Mouse (Mus musculus): ENCODE data around the gene Taf6l. TPM values are rescaled to one million over a fixed set of nuclear protein-coding genes. Genes with fewer than 3 reads are reported as not detected.
"Not testable (repeated sequence)": the region's sequence is repeated elsewhere in the genome, so short reads cannot be mapped to it uniquely, and the experiment has no call there.

The Taf6l gene
- polyA plus RNA-seq, 1 experiment from 2014 or later: 18.9 TPM

DNA sequence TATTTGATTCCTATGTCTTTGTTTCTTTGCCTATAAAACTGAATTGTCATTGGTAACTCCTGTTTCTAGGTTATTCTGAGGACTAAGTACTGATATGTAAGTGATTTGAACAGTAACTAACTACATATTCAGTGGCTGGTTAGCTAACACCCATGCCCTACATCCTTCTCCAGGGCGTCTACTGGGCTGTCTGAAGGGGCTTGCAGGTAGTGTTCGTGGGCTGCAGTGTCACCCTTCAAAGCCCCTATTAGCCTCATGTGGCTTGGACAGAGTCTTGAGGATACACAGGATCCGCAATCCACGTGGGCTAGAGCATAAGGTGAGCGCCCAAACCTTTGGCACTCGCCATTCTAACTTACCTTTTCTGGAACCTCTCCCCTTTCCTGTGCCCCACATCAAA, 46.6 kb downstream of the Taf6l start:
- no peak overlapping the region for H3K27ac ChIP-seq (ENCODE audit: low read depth)
- no peak overlapping the region for H3K4me2 ChIP-seq (ENCODE audit: low read length)
- no peaks in the 10 kb centered on the region for H3K27me3 ChIP-seq (replicated peaks; ENCODE audit: control insufficient read depth, insufficient read depth, low read length)
- 93% methylated on average over 6 of the region's 6 CpGs for WGBS
- ATAC-seq (replicated peaks; ENCODE audit: low FRiP score, low TSS enrichment, low read depth) (no peak), DNase-seq (ENCODE audit: low spot score) (no peak)
- peaks cover 24% of the 10 kb centered on the region for H3K4me1 ChIP-seq (replicated peaks; ENCODE audit: control insufficient read depth, insufficient read depth, low read length)
- no peak overlapping the region for H3K9ac ChIP-seq (ENCODE audit: low read length)
- peaks cover 49% of the 10 kb centered on the region for H3K36me3 ChIP-seq (ENCODE audit: control insufficient read depth, insufficient read depth, low read length)
- H3K9me3 ChIP-seq (ENCODE audit: control insufficient read depth, low read length): no peaks in the 10 kb centered on the region
- no peak overlapping the region for H3K4me3 ChIP-seq (ENCODE audit: low read depth, low read length)

DNA sequence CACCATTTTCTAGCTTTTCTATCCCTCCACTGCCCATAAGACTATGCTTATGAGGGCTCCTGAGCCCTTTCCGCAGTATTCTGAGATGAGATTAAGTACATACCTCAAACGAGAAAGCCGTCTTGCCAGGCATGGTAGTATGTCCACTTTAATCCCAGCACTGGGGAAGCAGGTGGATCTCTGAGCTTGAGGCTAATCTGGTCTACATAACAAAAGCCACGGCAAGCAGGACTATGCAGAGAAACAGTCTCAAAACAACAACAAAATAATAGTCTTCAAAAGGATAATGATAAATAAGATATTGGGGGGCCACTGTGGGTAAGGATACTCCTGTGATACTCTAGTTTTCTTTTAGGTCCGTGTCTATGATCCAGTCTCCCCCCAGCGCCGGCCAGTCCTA, 47.3 kb downstream of the Taf6l start:
- DNase-seq (ENCODE audit: low spot score) (no peak), ATAC-seq (replicated peaks; ENCODE audit: low FRiP score, low TSS enrichment, low read depth) (no peak)
- 88% methylated on average over 7 of the region's 7 CpGs for WGBS
- H3K4me3 ChIP-seq (ENCODE audit: low read depth, low read length): no peak overlapping the region
- H3K27ac ChIP-seq (ENCODE audit: low read depth): no peak overlapping the region
- H3K27me3 ChIP-seq (replicated peaks; ENCODE audit: control insufficient read depth, insufficient read depth, low read length): no peaks in the 10 kb centered on the region
- peaks cover 24% of the 10 kb centered on the region for H3K4me1 ChIP-seq (replicated peaks; ENCODE audit: control insufficient read depth, insufficient read depth, low read length)
- no peak overlapping the region for H3K4me2 ChIP-seq (ENCODE audit: low read length)
- H3K9ac ChIP-seq (ENCODE audit: low read length): no peak overlapping the region
- peaks cover 42% of the 10 kb centered on the region for H3K36me3 ChIP-seq (ENCODE audit: control insufficient read depth, insufficient read depth, low read length)
- no peaks in the 10 kb centered on the region for H3K9me3 ChIP-seq (ENCODE audit: control insufficient read depth, low read length)

DNA sequence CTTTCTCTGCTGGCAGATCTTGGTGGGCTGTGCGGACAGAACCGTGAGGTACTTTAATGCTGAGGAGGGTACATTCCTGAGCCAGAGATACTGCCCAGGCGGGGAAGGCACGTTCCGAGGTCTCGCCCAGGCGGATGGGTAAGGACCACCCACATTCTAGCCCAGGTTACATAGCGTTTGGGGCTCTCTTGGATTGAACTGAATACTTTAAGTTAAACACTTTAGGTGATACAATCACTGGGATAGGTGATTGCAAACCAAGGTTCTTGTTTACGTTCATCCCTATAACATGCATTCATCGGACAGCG, 50.1 kb downstream of the Taf6l start:
- H3K36me3 ChIP-seq (ENCODE audit: control insufficient read depth, insufficient read depth, low read length): peaks cover 30% of the 10 kb centered on the region
- peak overlapping the region; percentile 78 for H3K9ac ChIP-seq (ENCODE audit: low read length)

DNA sequence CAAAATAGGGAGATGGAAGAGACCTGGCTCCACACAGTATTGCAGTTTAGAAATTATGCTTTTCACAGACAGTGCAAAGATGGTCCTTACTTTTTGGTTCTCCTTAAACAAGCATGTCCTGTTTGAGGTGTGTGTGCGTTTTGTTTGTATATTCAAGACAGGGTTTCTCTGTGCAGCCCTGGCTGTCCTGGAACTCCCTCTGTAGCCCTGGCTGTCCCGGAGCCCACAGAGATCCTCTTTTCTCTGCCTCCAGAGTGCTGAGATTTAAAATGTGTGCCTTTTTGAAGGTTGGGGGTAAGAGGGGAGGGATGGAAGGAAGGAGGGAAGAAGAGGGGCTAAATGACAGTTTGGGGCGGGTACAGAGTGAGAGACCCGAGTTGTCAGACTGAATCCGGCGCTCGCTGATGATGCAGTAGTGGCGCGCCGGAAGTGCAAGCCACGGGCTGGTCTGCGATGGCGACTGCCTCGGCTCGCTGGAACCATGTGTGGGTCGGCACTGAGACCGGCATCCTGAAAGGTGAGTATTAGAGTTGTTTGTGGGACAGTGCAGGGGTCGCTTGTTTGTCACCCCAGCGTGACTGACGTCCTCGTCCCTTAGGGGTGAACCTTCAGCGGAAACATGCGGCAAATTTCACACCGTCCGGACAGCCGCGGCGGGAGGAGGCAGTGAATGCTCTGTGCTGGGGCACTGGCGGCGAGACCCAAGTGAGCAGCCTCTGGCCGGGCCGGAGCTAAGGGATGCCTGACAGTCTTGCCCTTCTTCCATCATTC, 50.6 kb downstream of the Taf6l start, which contains the start of gene Wdr74:
Wdr74 (plus strand) TSS at position 439 of the 771 bp plus-strand sequence.
- peak within 1 kb of the TSS; percentile 51; the same call in 1 of the 2 replicates for H3K27ac ChIP-seq (ENCODE audit: low read depth)
- no peaks in the 10 kb centered on the region for H3K9me3 ChIP-seq (ENCODE audit: control insufficient read depth, low read length)
- H3K27me3 ChIP-seq (replicated peaks; ENCODE audit: control insufficient read depth, insufficient read depth, low read length): no peaks in the 10 kb centered on the region
- peak within 1 kb of the TSS; percentile 97 for H3K4me3 ChIP-seq (ENCODE audit: low read depth, low read length)
- ATAC-seq (replicated peaks; ENCODE audit: low FRiP score, low TSS enrichment, low read depth): peak; percentile 89
- H3K36me3 ChIP-seq (ENCODE audit: control insufficient read depth, insufficient read depth, low read length): peaks cover 30% of the 10 kb centered on the region
- H3K4me2 ChIP-seq (ENCODE audit: low read length): peak within 1 kb of the TSS; percentile 90
- WGBS: under 1% methylated on average over 32 of the region's 32 CpGs
- peaks cover 14% of the 10 kb centered on the region for H3K4me1 ChIP-seq (replicated peaks; ENCODE audit: control insufficient read depth, insufficient read depth, low read length)
- DNase-seq (ENCODE audit: low spot score): peak; percentile 97
- H3K9ac ChIP-seq (ENCODE audit: low read length): peak within 1 kb of the TSS; percentile 78

More for the DNA sequence above, 50.1 kb downstream of the Taf6l start:
- Histone ChIP-seq H3K4me3 (ENCODE audit: low read depth, low read length) (peak overlapping the region; percentile 97), H3K27ac (ENCODE audit: low read depth) (peak overlapping the region; percentile 51; the same call in 1 of the 2 replicates), H3K4me2 (ENCODE audit: low read length) (peak overlapping the region; percentile 90), H3K4me1 (replicated peaks; ENCODE audit: control insufficient read depth, insufficient read depth, low read length) (peaks cover 16% of the 10 kb centered on the region), H3K27me3 (replicated peaks; ENCODE audit: control insufficient read depth, insufficient read depth, low read length) (no peaks in the 10 kb centered on the region), H3K9me3 (ENCODE audit: control insufficient read depth, low read length) (no peaks in the 10 kb centered on the region)
- WGBS: 2% methylated on average over 11 of the region's 11 CpGs
- no peak for DNase-seq (ENCODE audit: low spot score)
- ATAC-seq (replicated peaks; ENCODE audit: low FRiP score, low TSS enrichment, low read depth): no peak; the same call in 1 of the 2 replicates

DNA sequence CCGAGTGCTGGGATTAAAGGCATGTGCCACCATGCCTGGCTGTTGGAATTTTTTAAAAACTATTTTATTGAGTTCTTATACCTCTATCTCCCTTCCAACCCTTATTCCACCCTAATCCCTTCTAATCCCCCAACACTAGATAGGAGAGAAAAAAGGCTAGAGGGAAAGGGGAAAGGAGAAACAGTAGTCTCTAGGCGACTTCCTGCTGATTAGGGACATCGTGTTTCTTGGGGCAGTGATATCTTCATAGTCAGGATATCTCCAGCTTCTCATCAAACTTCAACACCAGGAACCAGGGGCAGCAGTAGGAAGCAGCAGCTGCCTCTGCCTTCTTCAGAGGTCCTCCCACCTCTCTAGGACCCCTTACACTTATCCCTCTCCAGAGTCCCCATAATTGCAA, 51.9 kb downstream of the Taf6l start:
- 81% methylated on average over 3 of the region's 3 CpGs for WGBS
- Histone ChIP-seq H3K9ac (ENCODE audit: low read length) (no peak overlapping the region), H3K36me3 (ENCODE audit: control insufficient read depth, insufficient read depth, low read length) (peaks cover 17% of the 10 kb centered on the region), H3K9me3 (ENCODE audit: control insufficient read depth, low read length) (no peaks in the 10 kb centered on the region), H3K4me1 (replicated peaks; ENCODE audit: control insufficient read depth, insufficient read depth, low read length) (peaks cover 11% of the 10 kb centered on the region), H3K27ac (ENCODE audit: low read depth) (no peak overlapping the region), H3K27me3 (replicated peaks; ENCODE audit: control insufficient read depth, insufficient read depth, low read length) (no peaks in the 10 kb centered on the region), H3K4me2 (ENCODE audit: low read length) (no peak overlapping the region), H3K4me3 (ENCODE audit: low read depth, low read length) (no peak overlapping the region)
- DNase-seq (ENCODE audit: low spot score) (no peak), ATAC-seq (replicated peaks; ENCODE audit: low FRiP score, low TSS enrichment, low read depth) (no peak)

DNA sequence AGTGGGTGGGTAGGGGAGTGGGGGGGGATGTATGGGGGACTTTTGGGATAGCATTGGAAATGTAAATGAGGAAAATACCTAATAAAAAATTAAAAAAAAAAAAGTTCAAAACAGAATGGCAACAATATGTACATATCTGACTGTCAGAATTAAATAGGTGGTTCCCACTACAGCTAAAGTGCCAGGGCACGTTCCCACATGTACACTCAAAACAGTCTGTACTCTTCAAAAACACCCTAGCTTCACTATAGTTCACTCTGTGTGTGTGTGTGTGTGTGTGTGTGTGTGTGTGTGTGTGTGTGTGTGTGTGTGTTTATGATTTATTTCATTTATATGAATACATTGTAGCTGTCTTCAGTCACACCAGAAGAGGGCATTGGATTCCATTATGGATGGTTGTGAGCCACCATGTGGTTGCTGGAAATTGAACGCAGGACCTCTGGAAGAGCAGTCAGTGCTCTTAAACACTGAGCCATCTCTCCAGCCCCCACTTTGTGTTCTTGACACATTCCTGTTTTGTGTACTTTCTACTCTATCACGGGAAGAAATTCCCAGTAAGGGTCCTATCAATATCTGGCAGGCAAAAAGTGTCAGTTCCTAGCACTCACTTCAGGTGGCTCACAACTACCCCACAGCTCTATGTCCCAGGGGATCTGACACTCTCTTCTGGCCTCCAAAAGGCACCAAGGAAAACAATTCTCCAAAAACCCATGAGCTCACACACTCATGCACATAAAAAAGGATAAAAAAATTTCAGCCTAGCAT, 57.7 kb downstream of the Taf6l start:
- ATAC-seq (replicated peaks; ENCODE audit: low FRiP score, low TSS enrichment, low read depth); H3K4me2 ChIP-seq (ENCODE audit: low read length): not testable (repeated sequence)
- WGBS: 35% methylated on average over 3 of the region's 3 CpGs

DNA sequence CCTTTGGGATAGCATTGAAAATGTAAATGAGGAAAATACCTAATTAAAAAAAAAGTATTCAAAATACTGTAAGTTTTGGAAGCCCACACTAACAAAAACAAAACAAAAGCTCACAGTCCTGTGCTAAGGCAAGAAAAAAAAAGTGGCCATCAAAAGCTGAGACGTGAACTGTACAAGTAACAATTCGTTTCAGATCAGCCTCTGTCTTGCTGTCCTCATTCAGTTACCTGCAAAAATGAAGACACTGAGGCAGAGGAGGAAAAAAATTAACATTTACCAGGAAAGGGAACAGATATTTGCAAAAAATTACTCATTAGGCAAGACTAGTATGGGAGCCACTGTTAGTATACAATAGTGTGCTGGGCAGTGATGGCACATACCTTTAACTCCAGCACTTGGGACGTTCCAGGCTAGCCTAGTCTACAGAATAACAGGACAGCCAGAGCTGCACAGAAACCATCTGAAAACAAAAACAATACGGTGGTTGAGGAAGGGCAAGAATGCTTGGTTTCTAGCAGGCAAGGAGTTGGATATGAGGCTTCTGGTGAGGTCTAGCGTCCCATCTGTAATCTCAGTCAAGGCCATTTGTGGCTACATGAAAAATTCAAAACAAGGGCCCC, 58.6 kb downstream of the Taf6l start:
- no peak for ATAC-seq (replicated peaks; ENCODE audit: low FRiP score, low TSS enrichment, low read depth)
- no peak overlapping the region for H3K4me3 ChIP-seq (ENCODE audit: low read depth, low read length)
- no peaks in the 10 kb centered on the region for H3K9me3 ChIP-seq (ENCODE audit: control insufficient read depth, low read length)
- H3K9ac ChIP-seq (ENCODE audit: low read length): no peak overlapping the region
- no peak overlapping the region for H3K4me2 ChIP-seq (ENCODE audit: low read length)
- no peak overlapping the region for H3K27ac ChIP-seq (ENCODE audit: low read depth)
- H3K36me3 ChIP-seq (ENCODE audit: control insufficient read depth, insufficient read depth, low read length): peaks cover 29% of the 10 kb centered on the region
- H3K4me1 ChIP-seq (replicated peaks; ENCODE audit: control insufficient read depth, insufficient read depth, low read length): peaks cover 17% of the 10 kb centered on the region
- no peaks in the 10 kb centered on the region for H3K27me3 ChIP-seq (replicated peaks; ENCODE audit: control insufficient read depth, insufficient read depth, low read length)
- DNase-seq (ENCODE audit: low spot score): no peak
- WGBS: 26% methylated on average over 5 of the region's 5 CpGs

More for the DNA sequence above, 57.7 kb downstream of the Taf6l start:
- peaks cover 29% of the 10 kb centered on the region for H3K36me3 ChIP-seq (ENCODE audit: control insufficient read depth, insufficient read depth, low read length)
- H3K27me3 ChIP-seq (replicated peaks; ENCODE audit: control insufficient read depth, insufficient read depth, low read length); H3K9ac ChIP-seq (ENCODE audit: low read length); H3K27ac ChIP-seq (ENCODE audit: low read depth); DNase-seq (ENCODE audit: low spot score); H3K9me3 ChIP-seq (ENCODE audit: control insufficient read depth, low read length); H3K4me3 ChIP-seq (ENCODE audit: low read depth, low read length): not testable (repeated sequence)
- H3K4me1 ChIP-seq (replicated peaks; ENCODE audit: control insufficient read depth, insufficient read depth, low read length): peaks cover 17% of the 10 kb centered on the region

DNA sequence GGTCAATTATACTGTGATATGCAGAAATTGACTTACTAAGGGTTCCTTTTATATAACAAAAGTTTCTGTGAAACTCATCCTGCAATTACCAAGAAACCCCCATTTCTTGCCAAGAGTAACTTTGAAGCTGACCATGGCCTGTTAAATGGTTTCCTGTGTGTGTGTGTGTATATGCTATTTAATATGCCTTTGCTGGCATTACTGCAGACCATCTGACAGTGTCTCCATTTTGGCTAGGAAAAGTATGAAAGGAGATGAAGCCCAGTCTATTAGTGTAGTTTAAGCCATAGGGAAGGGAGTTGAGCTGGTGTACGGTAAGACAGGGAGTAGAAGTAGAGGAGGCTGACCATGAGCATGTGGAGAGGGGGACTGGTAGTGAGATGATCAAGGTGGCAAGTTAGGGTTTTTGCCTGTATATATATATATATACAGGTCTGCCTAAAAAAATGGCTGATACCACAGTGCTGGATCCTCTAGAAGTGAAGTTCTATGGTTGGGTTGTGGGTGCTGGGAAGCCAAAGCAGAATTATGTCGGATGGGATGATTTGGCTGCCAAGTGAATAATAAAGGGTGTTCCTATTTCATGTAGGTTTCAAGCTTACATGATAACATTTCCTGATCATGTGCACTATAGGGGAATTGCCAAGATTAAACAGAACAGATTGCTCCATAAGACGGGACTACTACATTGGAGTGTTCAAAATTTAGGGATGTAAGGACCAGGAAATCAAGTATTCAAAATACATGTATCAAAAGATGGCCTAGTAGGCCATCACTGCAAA, 59.4 kb downstream of the Taf6l start:
- H3K4me2 ChIP-seq (ENCODE audit: low read length): no peak overlapping the region

More for the DNA sequence above, 59.4 kb downstream of the Taf6l start:
- no peak for ATAC-seq (replicated peaks; ENCODE audit: low FRiP score, low TSS enrichment, low read depth)
- no peak for DNase-seq (ENCODE audit: low spot score)
- Histone ChIP-seq H3K36me3 (ENCODE audit: control insufficient read depth, insufficient read depth, low read length) (peaks cover 29% of the 10 kb centered on the region), H3K27me3 (replicated peaks; ENCODE audit: control insufficient read depth, insufficient read depth, low read length) (no peaks in the 10 kb centered on the region), H3K9ac (ENCODE audit: low read length) (no peak overlapping the region), H3K27ac (ENCODE audit: low read depth) (no peak overlapping the region), H3K4me3 (ENCODE audit: low read depth, low read length) (no peak overlapping the region), H3K4me1 (replicated peaks; ENCODE audit: control insufficient read depth, insufficient read depth, low read length) (peaks cover 24% of the 10 kb centered on the region), H3K9me3 (ENCODE audit: control insufficient read depth, low read length) (no peaks in the 10 kb centered on the region)
- WGBS: 31% methylated on average over 3 of the region's 3 CpGs
